Mouse (Mus musculus) megakaryocyte progenitor cell, adult 5-6 weeks (primary cell): ENCODE measurements around the gene Rasgef1b. TPM values are rescaled to one million over a fixed set of nuclear protein-coding genes. Genes with fewer than 3 reads are reported as not detected.

Experiments
- ATAC-seq: replicated peaks from 2 replicates; pipeline ENCODE4 v1.8.0; 2016; ENCODE audit warnings: mild to moderate bottlenecking, moderate TSS enrichment, inconsistent platforms; ENCODE audit not compliant: poor library complexity
- total RNA-seq, 2 experiments: library from RNA; stranded (forward) in 1 of 2; stranded (reverse) in 1 of 2; fragments of 157-497, 149-512 nt in 1 of 2; fragments of 200-1000 nt in 1 of 2; gene quantifications; 2 replicates each; pipeline versions ENCODE4 v1.2.3 to v1.2.4; 2015 to 2017

The Rasgef1b gene
- total RNA-seq, 2 experiments from 2014 or later: 1.8 to 2.2 TPM

- no peak for ATAC-seq
Measured at GRCm38 (mm10) chr5:99470613-99471012, 258.3 kb downstream of the Rasgef1b start.

GRCm38 (mm10) chr5:99459007-99459406, 269.9 kb downstream of the Rasgef1b start:
- ATAC-seq: no peak

- no peak for ATAC-seq
Measured at GRCm38 (mm10) chr5:99457291-99457690, 271.6 kb downstream of the Rasgef1b start.

GRCm38 (mm10) chr5:99451939-99452338, 276.9 kb downstream of the Rasgef1b start:
- peak; percentile 61 for ATAC-seq

GRCm38 (mm10) chr5:99451416-99451815, 277.4 kb downstream of the Rasgef1b start:
- no peak for ATAC-seq

GRCm38 (mm10) chr5:99450994-99451393, 277.9 kb downstream of the Rasgef1b start:
- no peak for ATAC-seq

GRCm38 (mm10) chr5:99450463-99450862, 278.4 kb downstream of the Rasgef1b start:
- ATAC-seq: no peak

- ATAC-seq: no peak
Measured at GRCm38 (mm10) chr5:99447481-99447880, 281.4 kb downstream of the Rasgef1b start.

GRCm38 (mm10) chr5:99445242-99445641, 283.6 kb downstream of the Rasgef1b start:
- peak; percentile 39; the same call in 1 of the 2 replicates for ATAC-seq

GRCm38 (mm10) chr5:99444777-99445176, 284.1 kb downstream of the Rasgef1b start:
- ATAC-seq: no peak

- no peak for ATAC-seq
Measured at GRCm38 (mm10) chr5:99440109-99440508, 288.8 kb downstream of the Rasgef1b start.

- ATAC-seq: peak; percentile 60
Measured at GRCm38 (mm10) chr5:99438526-99438925, 290.3 kb downstream of the Rasgef1b start.

GRCm38 (mm10) chr5:99434226-99434625, 294.6 kb downstream of the Rasgef1b start:
- peak; percentile 30; the same call in 1 of the 2 replicates for ATAC-seq

- ATAC-seq: no peak
Measured at GRCm38 (mm10) chr5:99432471-99432870, 296.4 kb downstream of the Rasgef1b start.

GRCm38 (mm10) chr5:99429273-99429672, 299.6 kb downstream of the Rasgef1b start:
- no peak for ATAC-seq

GRCm38 (mm10) chr5:99428648-99429047, 300.2 kb downstream of the Rasgef1b start:
- no peak for ATAC-seq

GRCm38 (mm10) chr5:99423271-99423670, 305.6 kb downstream of the Rasgef1b start:
- no peak for ATAC-seq

- ATAC-seq: no peak
Measured at GRCm38 (mm10) chr5:99422856-99423255, 306.0 kb downstream of the Rasgef1b start.

- ATAC-seq: no peak
Measured at GRCm38 (mm10) chr5:99422092-99422491, 306.8 kb downstream of the Rasgef1b start.

- ATAC-seq: no peak
Measured at GRCm38 (mm10) chr5:99419872-99420271, 309.0 kb downstream of the Rasgef1b start.

GRCm38 (mm10) chr5:99416902-99417301, 312.0 kb downstream of the Rasgef1b start:
- no peak for ATAC-seq

- no peak for ATAC-seq
Measured at GRCm38 (mm10) chr5:99415676-99416075, 313.2 kb downstream of the Rasgef1b start.

GRCm38 (mm10) chr5:99415049-99415448, 313.8 kb downstream of the Rasgef1b start:
- ATAC-seq: peak; percentile 73
